Mouse (Mus musculus) kidney, adult 8-10 months (tissue): ENCODE data around the gene Gm49383.

Experiments
- DNase-seq, 2 experiments: peaks; one replicate each; pipeline ENCODE4 v3.0.0; 2022

Gene Gm49383

DNA sequence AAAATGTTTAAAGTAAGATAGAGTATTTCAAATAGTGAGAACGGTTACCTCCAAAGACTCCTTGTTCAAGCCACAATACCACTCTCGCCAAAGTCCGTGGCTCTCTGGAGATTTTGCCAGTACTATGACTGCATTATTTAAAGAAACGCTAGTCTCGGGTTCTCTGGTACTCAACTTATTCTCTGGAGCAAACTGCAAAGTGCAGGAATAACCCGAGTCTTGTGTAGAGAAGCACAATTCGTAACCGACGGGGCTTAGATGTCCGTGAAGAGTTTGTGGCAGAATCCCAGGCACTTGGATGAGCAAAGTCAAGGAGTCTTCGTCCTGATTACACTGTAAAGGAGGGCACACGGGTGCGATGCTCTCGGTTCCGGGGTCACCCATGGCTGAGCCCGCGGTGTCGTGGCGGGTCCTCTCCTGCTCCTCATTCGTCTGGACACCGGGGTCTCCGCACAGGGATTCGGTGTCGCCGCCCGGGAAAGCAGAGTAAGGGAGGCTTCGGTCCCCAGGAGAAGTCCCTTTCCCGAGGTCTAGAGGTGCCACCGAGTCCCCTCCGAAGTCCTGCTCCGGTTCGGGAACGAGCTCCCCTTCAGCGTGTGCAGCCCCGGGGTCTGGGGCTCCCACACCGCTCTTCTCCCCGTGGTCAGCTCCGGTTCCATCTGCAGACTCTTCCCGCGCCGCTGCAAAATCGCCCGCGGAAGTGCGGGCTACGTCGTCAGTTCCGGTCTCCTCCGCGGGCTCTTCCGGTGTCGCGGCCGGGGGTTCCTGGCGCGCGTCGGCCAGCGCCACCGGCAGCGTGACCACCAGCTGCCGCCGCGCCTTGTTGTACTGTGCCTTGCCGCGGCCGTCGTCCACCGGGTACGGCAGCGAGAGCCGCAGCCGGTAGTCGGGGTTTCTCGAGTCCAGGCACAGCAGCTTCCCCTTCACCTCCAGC, at the start of gene Gm49383:
Gm49383 (minus strand) TSS at position 661 of the 934 bp plus-strand sequence.
- DNase-seq: peak; percentile 42 to 56

DNA sequence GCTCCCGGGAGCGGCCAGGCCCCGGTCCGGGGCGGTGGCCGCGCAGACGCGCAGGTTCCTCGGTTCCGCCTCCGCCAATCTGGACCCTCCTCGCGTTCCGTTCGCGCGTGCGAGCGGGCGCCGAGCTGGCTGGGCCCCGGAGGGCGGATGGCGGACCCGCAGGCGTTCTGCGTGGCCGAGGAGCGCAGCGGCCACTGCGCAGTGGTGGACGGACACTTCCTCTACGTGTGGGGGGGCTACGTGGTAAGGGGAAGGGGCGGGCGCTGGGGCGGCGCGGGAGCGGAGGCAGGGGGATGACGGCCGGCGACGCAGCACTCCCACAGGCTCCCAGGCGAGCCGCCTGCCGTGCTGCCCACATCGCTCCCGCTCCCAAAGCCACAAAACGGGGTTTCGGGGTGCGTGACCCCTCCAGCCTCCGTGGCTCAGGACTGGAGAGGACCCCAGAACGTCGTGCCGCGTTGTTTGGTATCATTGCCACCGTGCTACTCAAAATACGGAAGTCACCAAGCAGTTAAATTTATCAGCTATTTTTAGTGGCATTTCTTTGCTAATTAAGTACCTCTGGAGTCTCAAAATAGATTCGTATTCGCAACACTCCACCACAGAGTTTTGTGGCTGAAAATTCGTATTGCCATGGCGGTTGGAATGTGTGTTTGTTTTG, 45.0 kb upstream of the Gm49383 start:
- peak; percentile 50 to 53 for DNase-seq

DNA sequence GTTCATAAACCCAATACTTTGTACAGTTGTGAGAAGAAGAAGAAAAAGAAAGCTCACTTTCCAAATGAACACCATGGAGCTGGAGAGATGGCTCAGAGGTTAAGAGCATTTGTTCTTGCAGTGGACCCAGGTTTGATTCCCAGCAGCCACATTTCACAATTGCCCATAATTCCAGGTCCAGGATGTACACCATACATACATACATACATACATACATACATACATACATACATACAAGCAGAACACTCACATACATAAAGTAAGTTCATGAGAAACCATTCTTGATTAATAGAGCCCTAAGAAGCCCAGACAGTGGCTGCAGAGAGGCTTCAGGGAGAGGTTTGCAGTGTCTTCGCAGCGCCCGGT, 44.5 kb upstream of the Gm49383 start:
- DNase-seq: no peak

DNA sequence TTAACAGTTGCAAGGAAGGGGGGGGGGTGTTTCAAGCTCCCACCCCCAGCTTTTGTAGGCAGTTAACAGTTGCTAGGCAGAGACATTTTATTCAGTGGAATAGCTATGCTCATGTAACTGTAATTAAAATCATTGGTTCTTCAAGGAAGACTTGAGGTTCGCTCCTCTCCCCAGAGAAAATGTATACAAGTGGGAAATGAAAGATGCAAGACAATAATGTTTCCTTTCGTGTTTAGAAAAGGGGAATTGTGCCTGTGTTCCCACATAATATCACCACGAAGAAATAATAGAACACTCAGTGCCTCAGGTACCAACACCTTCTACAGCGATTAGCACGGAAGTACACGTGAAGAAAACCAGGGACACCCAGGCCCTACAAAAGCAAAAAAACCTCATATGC, 44.0 kb upstream of the Gm49383 start, which contains the start of gene Klhdc1:
Klhdc1 (plus strand) TSS at position 301 of the 400 bp plus-strand sequence.
- no peak for DNase-seq

DNA sequence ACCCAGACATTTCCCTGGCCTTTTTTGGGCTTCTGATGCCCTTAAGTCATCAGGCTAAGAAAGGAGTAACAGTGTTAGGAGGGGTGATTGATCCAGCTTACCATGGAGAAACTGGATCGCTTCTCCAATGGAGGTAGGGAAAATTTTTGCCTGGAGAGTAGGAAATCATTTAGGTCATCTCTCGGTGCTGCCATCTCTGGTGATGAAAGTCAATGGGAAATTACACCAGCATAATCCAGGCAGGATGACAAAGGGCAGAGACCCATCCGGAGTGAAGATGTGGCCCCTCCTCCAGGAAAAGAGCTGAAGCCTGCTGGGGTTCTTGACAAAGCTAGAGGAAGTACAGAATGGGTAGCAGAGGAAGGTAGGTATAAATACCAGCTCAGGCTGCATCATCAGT, 41.4 kb upstream of the Gm49383 start:
- no peak for DNase-seq

DNA sequence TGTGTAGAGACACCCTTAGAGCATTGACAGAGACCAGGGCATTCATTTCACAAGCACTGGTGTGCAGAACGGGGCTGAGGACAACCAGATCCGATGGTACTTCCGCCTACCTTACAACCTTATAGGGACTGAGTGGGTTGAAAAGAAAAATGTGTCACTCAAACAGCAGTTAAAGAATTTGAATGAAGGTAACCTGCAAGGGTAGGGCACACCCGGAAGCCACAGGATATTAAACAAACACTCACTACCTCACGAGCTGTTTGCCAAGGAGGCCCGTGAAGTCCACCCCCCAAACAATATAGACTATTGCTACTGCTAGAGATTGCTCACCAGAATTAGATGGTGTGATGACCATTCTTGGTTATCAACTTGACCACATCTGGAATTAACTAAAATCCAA, 38.9 kb upstream of the Gm49383 start:
- DNase-seq: no peak

DNA sequence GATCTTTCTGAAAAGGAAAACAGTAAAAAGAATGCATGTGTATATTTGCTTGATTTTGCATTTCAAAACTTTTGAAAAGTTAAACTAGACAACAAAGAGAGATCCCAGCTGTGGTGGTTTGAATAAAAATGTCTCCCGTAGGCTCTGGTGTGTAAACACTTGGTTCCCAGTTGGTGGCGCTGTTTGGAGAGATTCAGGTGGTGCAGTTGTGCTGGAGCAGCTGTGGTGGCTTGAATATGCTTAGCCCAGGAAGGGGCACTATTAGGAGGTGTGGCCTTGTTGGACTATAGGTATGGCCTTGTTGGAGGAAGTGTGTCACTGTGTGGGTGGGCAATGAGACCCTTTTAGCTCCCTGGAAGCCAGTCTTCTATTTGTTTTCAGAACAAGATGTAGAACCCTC, 32.3 kb upstream of the Gm49383 start:
- no peak for DNase-seq

DNA sequence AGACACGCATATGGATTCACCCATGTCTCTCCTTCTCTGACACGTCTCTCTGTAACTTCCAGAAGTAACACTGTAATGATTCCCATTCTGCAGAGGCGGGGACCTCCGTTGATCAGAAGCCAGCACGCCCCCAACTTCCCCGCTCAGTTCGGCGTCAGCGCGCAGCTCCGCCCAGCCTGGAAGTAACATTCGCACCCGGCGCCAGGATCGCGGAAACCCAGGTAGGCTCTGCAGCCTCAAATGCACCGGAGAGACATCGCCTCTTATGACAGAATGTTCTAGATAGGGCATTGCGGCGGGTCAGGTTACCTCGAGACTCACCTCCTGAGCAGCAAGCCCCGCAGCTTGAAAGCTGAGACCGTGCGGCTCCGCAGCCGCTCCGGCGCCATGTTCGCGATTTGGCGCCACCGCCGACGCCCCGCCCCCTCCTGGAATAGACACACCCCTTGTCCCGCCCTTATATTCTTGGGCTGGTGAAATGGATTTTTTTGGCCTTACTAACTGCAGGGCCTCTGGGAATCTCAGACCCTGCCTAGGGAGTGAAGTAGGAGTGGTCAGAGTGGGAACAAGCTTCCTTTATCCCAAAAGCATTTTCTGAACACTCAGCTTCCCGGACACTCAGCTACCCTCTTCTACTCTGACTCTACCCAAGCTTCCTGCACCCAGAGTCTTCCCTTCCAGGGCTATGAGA, 31.0 kb upstream of the Gm49383 start, which contains the start of gene Pole2:
Pole2 (minus strand) TSS at position 420 of the 691 bp plus-strand sequence.
- DNase-seq: peak; percentile 78 to 89

DNA sequence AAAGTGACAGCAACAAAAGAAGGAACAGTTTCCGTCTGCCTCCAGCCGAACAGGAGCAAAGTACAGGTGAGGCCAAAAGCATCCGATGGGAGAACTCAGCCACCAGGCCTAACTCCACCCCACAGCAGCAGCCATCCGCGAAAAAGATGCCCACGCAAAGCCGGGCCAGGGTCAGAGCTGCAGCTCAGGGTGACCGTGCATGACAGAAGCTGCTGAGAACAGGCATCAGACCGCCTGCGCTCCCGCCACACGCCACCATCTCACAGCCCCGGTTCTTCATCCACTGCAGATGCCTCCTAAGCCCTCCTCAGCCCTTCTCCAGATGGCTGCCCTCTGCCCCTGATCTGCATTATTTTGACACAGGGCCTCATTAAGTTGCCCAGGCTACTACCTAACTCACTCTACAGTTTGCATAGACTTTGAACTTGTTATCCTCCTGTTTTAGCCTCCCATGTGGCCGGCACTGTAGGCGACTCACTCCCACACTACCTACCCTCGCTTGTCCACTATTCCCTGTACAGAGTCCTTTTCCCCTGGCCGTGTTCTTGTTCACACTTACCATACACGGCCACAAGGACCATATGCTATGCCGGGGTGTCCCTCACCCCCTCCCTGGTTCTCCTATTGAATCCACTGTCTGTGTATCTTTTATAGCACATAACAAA, 23.8 kb upstream of the Gm49383 start:
- DNase-seq: no peak

DNA sequence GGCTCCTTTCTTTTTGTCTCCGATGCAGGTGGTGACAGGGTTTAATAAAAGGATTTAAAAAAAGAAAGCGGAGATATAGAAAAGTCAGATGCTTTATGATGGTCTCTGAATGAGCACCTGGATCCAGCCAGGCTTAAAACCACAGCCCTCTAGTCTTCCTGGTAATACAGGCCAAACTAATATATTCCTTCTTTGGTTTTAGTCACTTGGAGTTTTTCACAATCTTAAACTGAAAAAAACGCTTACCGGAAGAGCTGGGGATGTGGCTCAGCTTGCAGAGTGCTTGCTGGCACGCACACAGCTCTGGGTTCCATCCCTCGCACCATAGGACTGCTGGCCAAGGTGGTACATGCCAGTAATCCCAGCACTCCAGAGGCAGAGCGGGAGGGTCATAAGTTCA, 19.7 kb upstream of the Gm49383 start:
- no peak for DNase-seq

DNA sequence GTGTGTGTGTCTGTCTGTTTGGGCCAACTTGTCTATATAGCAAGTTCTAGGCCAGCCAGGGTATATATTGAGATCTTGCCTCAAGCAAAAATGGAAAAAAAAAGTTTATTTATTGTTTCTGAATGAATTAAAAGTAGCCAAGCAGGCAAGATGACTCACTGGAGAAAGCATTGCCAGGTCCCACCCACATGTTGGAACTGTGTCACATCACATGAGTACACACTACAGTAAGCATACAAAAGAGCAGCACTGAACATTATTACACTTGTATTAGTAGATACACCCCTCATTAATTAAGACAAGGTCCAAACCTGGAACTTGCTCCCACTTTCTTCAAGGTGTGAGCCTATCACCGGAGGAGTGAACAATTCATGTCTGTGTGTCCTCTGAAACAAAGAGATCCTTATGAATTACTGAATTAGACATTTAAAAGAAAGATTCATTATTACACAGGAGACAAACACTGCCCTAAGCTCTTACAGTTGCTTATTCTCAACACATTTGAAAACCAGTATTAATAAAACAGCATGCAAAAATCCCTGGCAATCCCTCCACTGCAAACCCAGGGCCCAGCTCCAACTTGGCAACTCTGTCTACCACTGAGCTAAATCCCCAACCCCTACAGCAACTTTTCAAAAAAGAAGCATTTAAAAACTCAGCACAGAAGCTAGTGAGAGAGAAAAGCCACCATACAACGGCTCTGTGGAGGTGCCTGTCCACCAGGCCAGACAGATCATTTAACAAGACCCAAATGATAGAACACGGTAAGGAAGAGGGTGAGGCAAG, 18.3 kb upstream of the Gm49383 start:
- DNase-seq: no peak

DNA sequence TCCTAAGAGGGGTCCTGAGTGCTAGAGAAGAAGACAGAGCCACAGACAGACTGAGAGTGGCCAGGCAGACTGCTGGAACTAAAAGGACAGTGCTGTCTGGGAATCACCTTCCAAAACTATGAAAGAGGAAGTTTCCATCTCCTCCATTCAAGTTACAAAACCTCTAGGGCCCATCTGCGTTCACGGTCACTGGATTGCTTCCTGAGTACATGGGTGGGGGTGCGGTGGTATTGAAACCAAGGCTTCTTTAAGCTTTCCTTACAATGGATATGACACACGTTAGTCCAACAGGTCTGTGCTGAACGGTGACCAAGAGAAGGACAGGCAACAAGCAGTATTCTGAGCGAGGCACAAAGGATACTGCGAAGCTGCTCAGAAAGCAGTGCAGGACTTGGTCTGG, 17.5 kb upstream of the Gm49383 start:
- no peak for DNase-seq

DNA sequence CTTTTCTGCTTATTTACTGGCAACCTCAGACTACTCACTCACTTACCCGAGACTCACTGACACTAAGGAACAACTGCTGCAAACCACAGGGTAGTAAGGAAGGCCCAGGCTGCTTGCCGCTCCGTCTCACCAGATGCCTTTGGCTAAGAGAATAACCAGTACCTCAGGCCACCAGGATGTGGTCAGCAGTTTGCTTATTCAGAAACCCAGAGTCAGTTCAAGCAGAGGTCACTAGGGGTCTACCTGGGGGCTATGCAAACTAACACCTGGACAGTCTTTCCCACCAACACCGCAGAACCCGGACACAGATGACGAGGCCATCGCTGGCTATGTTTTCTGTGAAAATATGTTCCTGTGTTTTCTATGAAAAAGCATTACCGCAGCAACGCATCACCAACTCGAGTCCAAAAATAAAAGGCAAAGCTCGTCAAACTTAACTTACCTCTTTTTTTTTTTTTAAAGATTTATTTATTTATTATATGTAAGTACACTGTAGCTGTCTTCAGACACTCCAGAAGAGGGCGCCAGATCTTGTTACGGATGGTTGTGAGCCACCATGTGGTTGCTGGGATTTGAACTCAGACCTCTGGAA, 16.4 kb upstream of the Gm49383 start:
- no peak for DNase-seq

DNA sequence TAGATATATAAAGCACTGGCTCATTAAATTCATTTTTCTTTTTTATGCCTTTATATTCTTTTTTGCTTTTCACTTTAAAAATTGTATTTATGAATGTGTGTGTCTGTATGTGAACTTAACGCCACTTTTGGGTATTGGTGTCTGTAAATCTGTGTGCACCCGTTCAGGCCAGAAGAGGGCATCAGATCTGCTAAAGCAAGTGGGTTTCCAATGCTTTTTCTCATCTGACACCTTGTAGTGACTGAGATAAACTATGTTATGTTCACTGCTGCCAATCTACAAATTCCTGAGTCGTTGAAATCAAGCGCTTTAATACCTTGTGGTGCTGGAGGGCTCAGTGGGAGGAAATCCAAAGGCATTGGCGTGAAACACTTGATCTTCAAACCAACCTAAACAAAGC, 14.2 kb upstream of the Gm49383 start:
- no peak for DNase-seq

DNA sequence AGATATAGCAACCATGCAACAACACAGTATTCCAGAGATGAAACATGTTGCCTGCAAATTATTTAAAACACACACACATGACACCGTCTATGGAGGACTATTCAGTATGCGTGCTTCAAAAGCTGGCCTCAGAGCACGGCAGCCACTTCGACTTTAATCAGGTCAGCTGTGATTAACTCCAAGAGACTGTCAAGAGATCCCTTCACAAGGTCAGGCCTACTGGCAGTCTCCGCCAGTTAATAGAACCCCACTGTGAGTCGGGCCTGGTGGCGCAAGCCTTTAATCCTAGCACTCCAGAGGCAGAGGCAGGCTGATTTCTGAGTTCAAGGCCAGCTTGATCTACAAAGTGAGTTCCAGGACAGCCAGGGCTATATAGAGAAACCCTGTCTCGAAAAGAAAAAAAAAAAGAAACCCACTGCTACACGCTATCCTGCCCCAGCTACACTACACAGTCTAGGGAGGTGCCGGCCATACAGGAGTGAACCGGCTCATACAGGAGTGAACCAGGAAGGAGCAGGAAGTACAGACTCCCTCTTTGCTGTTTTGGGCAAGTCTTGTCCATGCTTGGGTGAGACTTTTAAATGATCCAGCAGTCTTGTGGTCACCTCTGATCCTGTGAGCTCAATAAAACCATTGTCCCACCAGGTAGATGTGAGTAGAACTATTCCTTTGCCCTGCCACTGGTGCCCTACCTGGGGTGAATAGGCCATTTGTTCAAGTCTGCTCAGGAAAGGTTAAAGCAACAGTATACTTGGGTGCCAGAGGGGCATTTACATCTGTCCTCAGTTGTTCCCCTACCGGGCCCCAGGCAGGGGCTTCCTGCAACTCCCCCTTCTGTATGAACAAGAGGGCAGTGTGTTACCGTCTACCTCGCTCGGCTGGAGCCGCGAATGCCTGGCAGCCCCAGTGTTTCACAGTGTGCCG, 13.4 kb upstream of the Gm49383 start:
- DNase-seq: no peak

DNA sequence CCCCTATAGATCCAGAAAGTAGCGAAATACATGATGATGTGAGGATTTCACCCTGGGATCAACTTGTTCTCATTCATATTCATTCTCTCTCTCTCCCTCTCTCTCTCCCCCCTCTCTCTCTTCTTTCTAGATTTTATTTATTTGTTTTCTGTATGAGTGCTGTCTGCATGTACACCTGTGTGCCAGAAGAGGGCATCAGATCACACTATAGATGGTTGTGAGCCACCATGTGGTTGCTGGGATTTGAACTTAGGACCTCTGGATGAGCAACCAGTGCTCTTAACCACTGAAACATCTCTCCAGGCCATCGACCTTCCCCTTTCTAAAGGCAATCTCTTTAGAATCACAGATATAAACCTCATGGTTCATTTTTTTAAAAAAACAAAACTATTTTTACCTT, 11.6 kb upstream of the Gm49383 start:
- DNase-seq: no peak

DNA sequence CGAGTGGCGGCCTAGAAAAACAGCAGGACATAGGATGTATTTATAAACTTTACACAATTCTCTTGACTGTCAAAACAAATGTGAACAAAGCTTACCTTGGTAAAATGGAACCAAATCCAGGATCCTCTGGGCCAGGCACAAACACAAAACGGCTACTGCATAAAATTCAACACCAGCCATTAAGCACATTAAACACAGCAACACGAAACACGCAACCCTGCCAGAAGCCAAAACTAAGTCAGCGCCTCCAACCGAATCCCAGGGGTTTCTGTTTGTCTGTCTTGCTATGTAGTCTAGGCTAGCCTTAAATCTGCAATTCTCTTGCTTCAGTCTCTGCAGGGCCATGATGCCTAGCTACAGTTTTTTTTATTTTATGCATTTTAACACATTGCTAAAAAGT, 11.0 kb upstream of the Gm49383 start:
- no peak for DNase-seq

DNA sequence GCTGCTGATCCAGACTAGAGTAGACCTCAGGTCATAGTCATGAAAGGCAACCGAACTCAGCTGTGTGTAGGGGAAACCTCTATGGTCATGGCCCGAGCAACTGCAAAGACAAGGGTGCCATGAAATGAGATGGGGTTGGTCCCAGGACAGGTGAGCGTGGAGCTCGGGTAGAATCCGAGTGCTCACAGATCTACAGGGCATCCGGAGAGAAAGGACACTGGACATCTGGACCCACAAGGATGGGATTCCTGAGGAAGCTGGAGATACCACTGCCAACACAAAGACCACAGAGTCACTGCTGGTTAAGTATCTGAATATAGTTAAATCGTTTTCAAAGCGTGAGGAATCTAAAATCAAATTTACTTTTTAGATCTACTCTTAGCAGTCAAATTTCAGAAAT, 10.5 kb upstream of the Gm49383 start:
- no peak for DNase-seq

DNA sequence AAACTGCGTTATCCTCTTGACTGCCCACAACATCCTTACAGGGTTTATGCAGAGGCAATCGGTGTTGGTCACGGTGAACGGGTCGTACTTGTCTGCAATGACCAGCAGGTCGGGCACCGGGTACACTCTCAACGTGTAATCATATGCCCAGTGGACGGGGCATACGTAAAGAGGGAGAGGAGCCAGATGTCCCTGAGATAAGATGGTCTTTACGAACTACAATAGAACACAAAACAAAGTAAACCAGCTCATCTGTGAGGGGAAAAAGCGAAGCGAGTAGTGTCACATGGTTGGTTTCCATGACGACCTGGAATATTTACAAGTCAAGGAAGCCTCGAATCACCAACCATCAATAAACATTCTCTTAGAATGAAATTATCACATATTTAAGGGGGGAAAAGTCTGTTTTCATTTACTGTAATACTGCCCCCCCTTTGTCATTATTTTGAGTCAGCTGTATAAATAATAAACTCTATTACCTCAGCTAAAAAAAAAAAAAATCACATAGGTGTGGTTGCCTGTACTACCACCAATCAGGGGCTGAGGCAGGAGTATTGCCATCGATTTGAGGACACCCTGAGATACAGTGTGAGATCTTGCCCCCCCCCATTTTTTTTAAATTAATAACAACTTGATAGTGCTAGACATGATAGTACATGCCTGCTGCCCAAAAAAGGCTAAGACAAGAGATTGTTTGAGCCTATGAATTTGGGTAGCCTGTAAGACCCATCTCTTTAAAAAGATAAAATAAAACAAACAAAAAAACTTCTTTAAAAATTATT, 7.3 kb upstream of the Gm49383 start, which contains the start of gene Gm49384:
Gm49384 (minus strand) TSS at position 216 of the 782 bp plus-strand sequence.
- no peak for DNase-seq

DNA sequence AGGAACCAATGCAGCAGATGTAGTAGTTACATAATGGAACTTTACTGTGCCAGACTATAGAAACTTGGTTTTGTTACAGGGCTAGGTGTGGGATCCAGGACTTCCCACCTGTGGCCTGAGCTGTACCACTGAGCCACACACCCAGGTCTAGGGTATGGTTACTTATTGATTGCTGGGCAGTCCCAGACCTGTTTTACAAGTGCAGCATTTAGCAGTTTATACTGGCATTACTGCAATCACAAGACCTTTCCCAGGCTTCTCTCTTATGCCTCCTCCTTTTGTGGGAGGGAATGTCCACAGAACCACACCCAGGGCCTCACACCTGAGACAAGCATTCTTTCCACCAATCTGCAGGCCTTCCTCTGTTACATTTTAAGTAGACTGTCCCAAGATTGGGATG, 2.1 kb upstream of the Gm49383 start:
- DNase-seq: no peak
